Mouse (Mus musculus) right cerebral cortex, postnatal 14 days (tissue): Measurements from ENCODE around the gene Rspry1.

Source experiments
- DNase-seq: peaks from one replicate; pipeline ENCODE4 v3.0.0; 2022

Gene Rspry1

DNA sequence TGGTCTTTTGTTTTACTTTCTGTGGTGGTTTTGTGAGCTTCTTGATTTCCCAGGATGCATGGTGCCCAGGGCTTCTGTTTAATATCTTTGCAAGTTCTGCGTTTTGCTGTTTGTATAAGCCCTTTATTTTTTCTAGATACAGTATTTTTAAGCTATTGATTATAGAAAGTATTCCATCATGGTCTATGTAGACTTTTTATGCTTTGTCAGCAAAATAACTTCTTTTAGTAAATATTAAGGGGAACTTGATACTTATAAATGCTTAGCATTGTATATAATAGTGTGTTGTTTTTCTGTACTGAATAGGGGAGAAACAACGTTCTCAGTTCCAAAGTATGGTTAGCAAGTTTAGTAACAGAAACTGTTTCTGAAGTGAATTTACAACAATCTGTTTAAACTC lies 2.3 kb downstream of the Rspry1 start:
- no peak for DNase-seq

- no peak for DNase-seq
Measured at GRCm38 (mm10) chr8:94607064-94607463, 5.3 kb downstream of the Rspry1 start.

DNA sequence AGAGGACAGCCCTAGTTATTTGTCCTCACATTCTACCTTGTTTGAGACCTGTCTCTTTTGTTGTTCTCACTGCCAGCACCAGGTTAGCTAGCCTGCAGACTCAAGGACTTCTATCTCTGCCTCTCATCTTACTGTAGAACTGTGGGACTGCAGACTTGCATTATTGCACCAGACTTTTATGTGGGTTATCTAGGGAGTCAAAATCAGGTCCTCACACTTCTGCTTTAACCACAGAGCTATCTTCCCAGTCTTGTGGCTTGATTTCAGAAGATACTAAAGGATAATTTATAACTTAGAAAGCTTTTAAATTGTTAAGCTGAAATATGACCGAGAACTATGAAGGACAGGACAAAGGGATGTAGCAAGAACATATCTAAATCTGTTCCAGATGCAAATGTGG lies 23.1 kb downstream of the Rspry1 start:
- no peak for DNase-seq

DNA sequence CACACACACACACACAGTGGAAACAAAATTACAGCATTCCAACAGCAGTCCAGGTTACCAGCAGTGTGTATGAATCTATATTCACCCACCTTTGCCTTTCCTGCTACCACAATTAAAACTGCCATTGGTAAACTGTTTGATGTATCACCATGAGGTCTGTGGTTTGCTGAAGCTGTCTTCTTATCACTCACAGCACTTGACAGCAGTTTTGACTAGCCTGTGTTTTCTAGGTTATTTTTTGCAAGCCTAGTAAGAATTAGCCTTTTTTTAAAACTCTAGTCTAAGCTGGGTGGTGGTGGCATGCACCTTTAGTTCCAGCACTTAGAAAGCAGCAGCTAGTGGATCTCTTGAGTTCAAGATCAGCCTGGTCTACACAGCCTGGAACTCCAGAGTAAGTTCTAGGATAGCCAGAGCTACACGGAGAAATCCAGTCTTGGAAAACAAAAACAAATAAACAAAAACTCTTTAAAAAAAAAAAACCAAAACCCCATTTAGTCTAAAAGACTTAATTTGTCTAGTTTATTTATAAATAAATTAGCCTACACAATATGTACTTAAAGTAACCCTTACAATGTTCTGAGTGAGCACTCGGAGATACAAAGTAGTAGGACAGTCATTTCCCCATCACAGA lies 31.9 kb downstream of the Rspry1 start:
- DNase-seq = no peak

- DNase-seq = no peak
Measured at GRCm38 (mm10) chr8:94634211-94634610, 32.5 kb downstream of the Rspry1 start.

DNA sequence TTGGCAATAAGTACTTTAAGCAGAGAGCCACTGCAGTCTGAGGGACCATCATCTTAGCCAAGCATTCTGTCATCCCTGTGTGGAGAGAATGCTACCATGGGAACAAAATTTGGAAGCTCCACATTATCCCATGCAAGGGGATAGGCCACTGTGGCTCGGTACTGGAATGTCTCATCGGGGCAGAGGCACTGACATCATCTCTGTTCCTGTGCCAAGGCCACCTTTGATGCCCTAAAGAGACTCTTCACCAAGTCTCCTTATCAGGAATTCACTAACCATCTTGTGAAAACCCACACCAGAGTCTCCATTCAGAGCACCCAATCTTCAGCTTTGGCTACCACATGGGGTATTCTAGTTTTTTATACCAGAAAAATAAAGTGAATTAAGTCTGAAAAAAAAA lies 39.4 kb downstream of the Rspry1 start:
- DNase-seq = no peak

DNA sequence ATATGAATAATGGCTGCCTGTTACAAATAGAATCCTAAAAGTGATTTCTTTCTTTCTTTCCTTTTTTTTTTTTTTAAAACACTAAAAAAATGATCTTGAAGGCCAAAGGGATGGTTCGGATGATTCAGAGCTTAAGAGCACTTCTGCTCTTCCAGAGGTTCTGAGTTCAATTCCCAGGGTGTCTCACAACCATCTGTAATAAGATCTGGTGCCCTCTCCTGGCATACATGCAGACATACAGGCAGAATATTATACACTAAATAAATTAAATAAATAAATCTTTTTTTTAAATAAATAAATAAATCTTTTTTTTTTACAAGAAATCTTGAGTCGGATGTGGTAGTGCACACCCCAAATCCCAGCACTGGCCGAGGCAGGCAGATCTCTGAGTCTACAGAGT lies 40.2 kb downstream of the Rspry1 start:
- DNase-seq = no peak

GRCm38 (mm10) chr8:94645202-94645601 lies 43.5 kb downstream of the Rspry1 start:
- no peak for DNase-seq

GRCm38 (mm10) chr8:94646165-94646564 lies 44.4 kb downstream of the Rspry1 start:
- no peak for DNase-seq

GRCm38 (mm10) chr8:94649496-94649895 lies 47.8 kb downstream of the Rspry1 start:
- no peak for DNase-seq

DNA sequence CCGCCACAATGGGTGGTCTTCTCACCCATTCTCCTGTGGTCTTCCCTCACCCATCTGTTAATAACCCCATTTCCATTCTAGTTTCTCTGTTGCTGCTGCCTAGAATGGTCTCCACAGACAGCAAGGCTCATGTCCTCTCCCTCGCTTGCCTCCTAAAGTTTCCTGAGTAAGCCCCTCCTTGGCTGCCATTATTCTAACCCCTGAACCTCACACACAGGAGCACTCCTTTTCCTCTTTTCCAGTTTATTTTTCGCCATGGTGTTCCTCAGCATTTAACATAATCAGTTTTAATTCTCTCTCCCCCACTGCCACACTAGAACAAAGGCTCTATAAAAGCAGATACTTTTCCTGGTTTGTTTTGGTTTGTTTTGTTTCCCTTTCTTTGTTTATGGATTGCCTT lies 51.2 kb downstream of the Rspry1 start:
- no peak for DNase-seq

DNA sequence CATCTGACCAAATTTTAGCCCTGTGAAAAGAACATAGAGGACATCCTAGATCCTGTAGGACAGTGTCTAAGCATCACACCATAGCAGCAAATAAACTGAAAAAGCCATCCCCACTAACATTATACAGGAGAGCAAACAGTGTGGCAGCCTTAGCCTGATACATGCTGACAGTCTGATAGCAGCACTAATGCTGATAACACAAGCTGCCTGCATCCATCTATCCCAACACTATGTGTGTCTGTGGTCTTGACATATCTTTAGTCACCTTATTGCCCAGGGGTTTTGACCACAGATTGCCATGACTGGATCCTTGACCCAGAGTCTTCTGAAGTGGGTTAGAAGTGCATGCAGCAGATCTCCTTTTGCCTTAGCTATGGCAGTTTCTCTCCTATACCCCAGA lies 53.3 kb downstream of the Rspry1 start:
- no peak for DNase-seq

GRCm38 (mm10) chr8:94658031-94658430 lies 56.3 kb downstream of the Rspry1 start:
- DNase-seq = no peak

GRCm38 (mm10) chr8:94660418-94660817 lies 58.7 kb downstream of the Rspry1 start:
- no peak for DNase-seq

DNA sequence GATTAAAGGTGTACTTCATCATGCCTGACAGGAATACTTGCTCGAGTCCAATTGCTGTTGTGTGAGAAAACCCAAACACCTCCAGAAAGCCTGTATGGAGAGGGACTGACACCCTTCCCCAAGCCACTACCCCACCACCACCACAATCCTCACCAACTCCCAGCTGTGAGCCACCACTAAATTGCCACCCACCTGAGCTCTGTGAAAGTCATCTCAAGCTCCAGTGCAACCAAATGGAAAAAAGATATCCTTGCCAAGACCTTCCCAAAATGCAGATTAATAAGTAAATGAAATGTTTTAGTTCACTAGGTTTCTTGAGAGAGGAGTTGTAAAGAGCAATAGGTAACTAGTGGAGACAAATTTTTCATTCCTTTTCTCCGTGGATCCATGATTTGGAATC lies 63.0 kb downstream of the Rspry1 start:
- no peak for DNase-seq

GRCm38 (mm10) chr8:94666456-94667308 lies 64.9 kb downstream of the Rspry1 start, which contains the start of gene Arl2bp:
Gene Arl2bp, plus strand, starts transcription at chr8:94666600.
- peak; percentile 94 for DNase-seq

- no peak for DNase-seq
Measured at GRCm38 (mm10) chr8:94674384-94674783, 72.6 kb downstream of the Rspry1 start.

- no peak for DNase-seq
Measured at GRCm38 (mm10) chr8:94675923-94676322, 74.2 kb downstream of the Rspry1 start.

- DNase-seq = no peak
Measured at GRCm38 (mm10) chr8:94678582-94678981, 76.8 kb downstream of the Rspry1 start.

DNA sequence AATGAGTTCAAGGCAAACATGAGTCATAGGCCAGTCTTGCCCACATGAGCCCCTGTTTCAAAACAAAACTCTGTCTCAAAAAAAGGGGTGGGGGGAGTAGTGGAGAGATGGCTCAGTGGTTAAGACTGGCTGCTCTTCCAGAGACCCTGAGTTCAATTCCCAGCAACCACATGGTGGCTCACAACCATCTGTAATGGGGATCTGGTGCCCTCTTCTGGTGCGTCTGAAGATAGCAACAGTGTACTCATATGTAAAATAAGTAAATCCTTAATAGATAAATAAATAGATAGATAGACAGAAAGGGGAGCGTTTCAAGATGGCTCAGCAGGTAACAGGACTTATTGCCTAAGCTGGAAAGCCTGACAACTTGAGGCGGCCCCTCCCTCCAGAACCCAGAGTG lies 78.7 kb downstream of the Rspry1 start:
- DNase-seq = no peak

DNA sequence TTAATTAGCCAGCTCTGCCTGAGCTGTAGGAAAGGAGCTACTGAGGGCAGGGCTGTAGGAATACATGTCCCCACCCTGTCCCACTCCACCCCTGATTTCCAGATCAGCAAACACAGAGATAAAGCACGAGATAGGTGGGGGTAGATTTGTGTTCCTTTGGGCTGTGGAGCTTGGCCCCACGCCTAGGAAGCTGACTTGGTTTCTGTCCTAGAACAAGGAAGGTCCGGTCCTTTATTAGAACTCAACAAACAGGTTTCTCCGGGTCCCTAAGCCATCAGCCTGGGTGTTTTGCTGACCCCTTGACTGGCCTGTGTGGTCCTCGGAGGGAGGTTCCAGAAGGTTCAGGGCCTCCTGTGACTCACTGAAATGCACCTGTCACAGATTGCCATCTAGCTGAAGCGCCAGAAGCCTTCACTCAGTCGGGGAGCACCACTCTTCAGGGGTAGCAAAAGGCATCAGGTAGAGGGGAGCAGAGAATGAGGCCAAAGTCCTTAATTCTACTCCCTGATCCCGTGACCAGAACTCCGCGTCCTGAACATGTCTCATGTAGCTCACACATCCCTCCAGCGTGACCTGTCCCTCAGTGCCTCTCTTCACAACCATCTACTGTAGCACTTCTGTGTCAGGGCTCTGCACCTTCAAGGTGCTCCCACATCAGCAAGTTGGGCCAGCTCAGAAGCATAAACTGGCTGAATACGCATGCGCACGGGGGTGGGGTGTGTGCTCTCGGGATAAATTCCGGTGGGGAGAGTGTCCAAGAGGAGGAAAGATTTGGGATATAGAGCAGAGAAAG lies 81.2 kb downstream of the Rspry1 start:
- DNase-seq = no peak

DNA sequence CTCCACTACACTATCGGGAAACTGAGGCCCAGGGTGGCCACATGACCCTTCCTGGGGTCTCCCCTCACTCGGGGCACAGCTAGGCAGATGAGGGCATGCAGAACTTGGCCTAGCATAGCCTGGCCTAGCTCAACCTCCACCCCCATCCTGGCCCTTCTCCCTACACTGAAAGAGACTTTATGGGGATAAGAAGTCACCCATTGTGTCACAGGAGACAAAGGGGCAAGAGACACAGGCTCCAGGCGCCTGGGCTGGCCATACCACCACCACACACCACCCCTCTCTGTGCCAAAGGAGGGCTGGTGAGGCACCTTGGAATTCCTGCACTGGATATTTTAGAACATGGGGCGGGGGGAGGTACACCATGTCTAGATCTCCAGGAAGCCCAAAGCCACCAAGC lies 82.5 kb downstream of the Rspry1 start:
- DNase-seq = no peak

GRCm38 (mm10) chr8:94685953-94686352 lies 84.2 kb downstream of the Rspry1 start:
- DNase-seq = no peak

DNA sequence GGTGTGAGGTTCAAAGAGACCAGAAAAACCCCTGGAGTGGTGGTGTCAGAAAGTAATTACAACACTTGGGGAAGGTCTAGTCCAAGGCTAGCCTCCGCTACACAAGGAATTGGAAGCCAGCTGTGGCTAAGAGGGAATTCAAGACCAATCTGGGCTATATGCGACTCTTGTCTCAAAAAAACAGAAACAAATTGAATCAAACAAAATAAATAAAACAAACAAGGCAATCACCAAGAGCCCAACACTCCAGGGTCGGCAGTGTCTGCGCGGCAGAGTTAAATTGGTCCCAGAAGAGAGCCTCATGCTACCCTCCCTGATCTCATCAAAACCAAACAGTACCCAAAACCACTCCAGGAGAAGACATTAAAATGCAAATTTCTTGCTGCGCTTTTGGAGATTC lies 93.0 kb downstream of the Rspry1 start:
- DNase-seq = no peak
